Mouse (Mus musculus) MEL (cell line): ENCODE results near the gene Plpp2.

Source experiments
- CTCF ChIP-seq, 3 experiments: IDR thresholded peaks in 2 of 3; conservative IDR thresholded peaks in 1 of 3; 2 replicates each; pipeline ENCODE4 v1.5.1; 2011 to 2012; ENCODE audit warnings: low read length in 3 of 3, low read depth in 2 of 3, mild to moderate bottlenecking in 2 of 3, improper control_type of control experiment in 1 of 3, inconsistent platforms in 1 of 3, mixed read lengths in 1 of 3, moderate library complexity in 1 of 3; ENCODE audit not compliant: control insufficient read depth in 1 of 3, insufficient read depth in 1 of 3, poor library complexity in 1 of 3, severe bottlenecking in 1 of 3
- ELF1 ChIP-seq: IDR thresholded peaks from 2 replicates; pipeline ENCODE4 v1.6.1; 2014; ENCODE audit warnings: low read depth, mild to moderate bottlenecking, inconsistent platforms, low read length, improper control_type of control experiment, moderate library complexity
- ETS1 ChIP-seq: IDR thresholded peaks from 2 replicates; pipeline ENCODE4 v1.6.1; 2012; ENCODE audit warnings: low read depth, mild to moderate bottlenecking, inconsistent platforms, low read length, improper control_type of control experiment, moderate library complexity
- GATA1 ChIP-seq: IDR thresholded peaks from 2 replicates; pipeline ENCODE4 v1.6.1; 2011; ENCODE audit warnings: low read depth, low read length, improper control_type of control experiment
- HCFC1 ChIP-seq: IDR thresholded peaks from 2 replicates; pipeline ENCODE4 v1.6.1; 2012; ENCODE audit warnings: low read depth, mild to moderate bottlenecking, inconsistent platforms, low read length, improper control_type of control experiment, moderate library complexity
- KAT2A ChIP-seq: conservative IDR thresholded peaks from 2 replicates; pipeline ENCODE4 v1.6.1; 2012; ENCODE audit warnings: low read depth, low read length, improper control_type of control experiment, inconsistent platforms
- MAFK ChIP-seq: IDR thresholded peaks from 2 replicates; pipeline ENCODE4 v1.6.1; 2011; ENCODE audit warnings: low read depth, mild to moderate bottlenecking, low read length, improper control_type of control experiment, borderline replicate concordance
- POLR2A ChIP-seq, 2 experiments: IDR thresholded peaks; 2 replicates each; pipeline ENCODE4 v1.6.1; 2011 to 2012; ENCODE audit warnings: low read length in 2 of 2, mild to moderate bottlenecking in 2 of 2, control low read depth in 1 of 2, improper control_type of control experiment in 1 of 2, low read depth in 1 of 2, moderate library complexity in 1 of 2; ENCODE audit not compliant: control insufficient read depth in 1 of 2, insufficient read depth in 1 of 2, poor library complexity in 1 of 2
- POLR2AphosphoS5 ChIP-seq: IDR thresholded peaks from 2 replicates; pipeline ENCODE4 v1.6.1; 2012; ENCODE audit warnings: low read depth, borderline replicate concordance, mild to moderate bottlenecking, inconsistent platforms, low read length, moderate library complexity, mixed read lengths
- SMC3 ChIP-seq: IDR thresholded peaks from 2 replicates; pipeline ENCODE4 v1.6.1; 2011; ENCODE audit warnings: low read depth, low read length, improper control_type of control experiment
- USF1 ChIP-seq: IDR thresholded peaks from 2 replicates; pipeline ENCODE4 v1.6.1; 2014; ENCODE audit warnings: low read depth, mild to moderate bottlenecking, inconsistent platforms, low read length, improper control_type of control experiment, moderate library complexity
- ZKSCAN1 ChIP-seq: IDR thresholded peaks from 2 replicates; pipeline ENCODE4 v1.6.1; 2012; ENCODE audit warnings: low read depth, mild to moderate bottlenecking, inconsistent platforms, low read length, improper control_type of control experiment, moderate library complexity

GRCm38 (mm10) chr10:79554330-79555237 is 21.0 kb upstream of the Plpp2 start, which contains the start of gene Mier2:
- TF ChIP-seq CTCF (IDR thresholded peaks at IDR 0.05 in 2 of 3, conservative IDR thresholded peaks at IDR 0.05 in 1 of 3; ENCODE audit: control insufficient read depth in 1 of 3, insufficient read depth in 1 of 3, low read depth in 2 of 3, low read length in 3 of 3, poor library complexity in 1 of 3, severe bottlenecking in 1 of 3) (no peak), GATA1 (no peak), ELF1 (no peak), POLR2AphosphoS5 (no peak), ZKSCAN1 (peak; percentile 99), KAT2A (no peak), POLR2A (IDR thresholded peaks at IDR 0.05; ENCODE audit: control insufficient read depth in 1 of 2, insufficient read depth in 1 of 2, low read depth in 1 of 2, low read length in 2 of 2, poor library complexity in 1 of 2) (peak; percentile 48 to 62; a peak in 2 of 4 replicates), ETS1 (no peak), HCFC1 (0 out of 2 replicates have a peak, but pooled peaks have one; percentile 48), USF1 (no peak), MAFK (no peak), SMC3 (no peak)
